Mouse (Mus musculus) ES-E14 (cell line): ENCODE results near the gene Lrrc8e. TPM values are rescaled to one million over a fixed set of nuclear protein-coding genes. Genes with fewer than 3 reads are reported as not detected.

Source experiments
- DNase-seq: peaks from one replicate; pipeline ENCODE4 v3.0.0-alpha.2; 2013; ENCODE audit warnings: low read depth, low spot score
- H3K27ac ChIP-seq: 2 replicates; pipeline ENCODE4 v1.5.1; 2012; ENCODE audit warnings: low read depth, mild to moderate bottlenecking, low read length, moderate library complexity, mixed read lengths; ENCODE audit not compliant: poor library complexity, insufficient read depth, severe bottlenecking
- H3K36me3 ChIP-seq: 2 replicates; pipeline ENCODE4 v1.6.1; 2012; ENCODE audit warnings: mild to moderate bottlenecking, low read length, moderate library complexity, mixed read lengths; ENCODE audit not compliant: control insufficient read depth, poor library complexity, insufficient read depth, severe bottlenecking
- H3K4me1 ChIP-seq, 2 experiments: fragments of 150-350 bp in 1 of 2; sonication (generic) in 1 of 2; 2 replicates each; pipeline ENCODE4 v1.6.1; 2012; ENCODE audit warnings: low read length in 2 of 2, mild to moderate bottlenecking in 1 of 2, mixed read lengths in 1 of 2; ENCODE audit not compliant: control insufficient read depth in 2 of 2, insufficient read depth in 2 of 2, poor library complexity in 1 of 2
- H3K4me3 ChIP-seq, 2 experiments: fragments of 150-350 bp in 1 of 2; sonication (generic) in 1 of 2; 2 replicates each; pipeline ENCODE4 v1.5.1; 2012; ENCODE audit warnings: low read length in 2 of 2, low read depth in 1 of 2, mild to moderate bottlenecking in 1 of 2, mixed read lengths in 1 of 2; ENCODE audit not compliant: insufficient read depth in 1 of 2, poor library complexity in 1 of 2, severe bottlenecking in 1 of 2
- H3K9ac ChIP-seq: 2 replicates; pipeline ENCODE4 v1.6.1; 2012; ENCODE audit warnings: low read depth, mild to moderate bottlenecking, low read length, mixed read lengths; ENCODE audit not compliant: poor library complexity, insufficient read depth, severe bottlenecking
- H3K9me3 ChIP-seq: fragments of 150-350 bp; sonication (generic); 2 replicates; pipeline ENCODE4 v1.6.1; 2012; ENCODE audit warnings: low read depth, mild to moderate bottlenecking, low read length; ENCODE audit not compliant: control insufficient read depth, insufficient read depth
- CHD2 ChIP-seq: IDR thresholded peaks from 2 replicates; pipeline ENCODE4 v1.6.1; 2014; ENCODE audit warnings: mild to moderate bottlenecking, low read depth, low read length, inconsistent platforms
- HCFC1 ChIP-seq: IDR thresholded peaks from 2 replicates; pipeline ENCODE4 v1.6.1; 2012; ENCODE audit warnings: low read length, inconsistent platforms, borderline replicate concordance; ENCODE audit not compliant: insufficient read depth
- MAFK ChIP-seq: IDR thresholded peaks from 2 replicates; pipeline ENCODE4 v1.6.1; 2014; ENCODE audit warnings: mild to moderate bottlenecking, low read depth, low read length, inconsistent platforms; ENCODE audit not compliant: insufficient read depth
- ZC3H11A ChIP-seq: IDR thresholded peaks from 2 replicates; pipeline ENCODE4 v1.6.1; 2012; ENCODE audit warnings: low read depth, mild to moderate bottlenecking, inconsistent platforms, low read length, borderline replicate concordance
- ZNF384 ChIP-seq: IDR thresholded peaks from 2 replicates; pipeline ENCODE4 v1.6.1; 2012; ENCODE audit warnings: low read depth, low read length, inconsistent platforms
- in situ Hi-C, 2 experiments: fragments of 600-800 bp; cut with MboI; formaldehyde crosslinking; loops; one replicate each; pipeline ENCODE4 v1.15.1; 2025; ENCODE audit warnings: low sequenced_read_pairs in 2 of 2, inconsistent platforms in 1 of 2; ENCODE audit not compliant: unreplicated experiment in 2 of 2
- total RNA-seq: library from RNA; depleted of rRNA; stranded (reverse); fragments of 300-350 nt; gene quantifications from 2 replicates; pipeline ENCODE4 v1.2.3, GENCODE M21; 2012

Lrrc8e gene
- total RNA-seq, 1 experiment = 0.67 TPM

DNA sequence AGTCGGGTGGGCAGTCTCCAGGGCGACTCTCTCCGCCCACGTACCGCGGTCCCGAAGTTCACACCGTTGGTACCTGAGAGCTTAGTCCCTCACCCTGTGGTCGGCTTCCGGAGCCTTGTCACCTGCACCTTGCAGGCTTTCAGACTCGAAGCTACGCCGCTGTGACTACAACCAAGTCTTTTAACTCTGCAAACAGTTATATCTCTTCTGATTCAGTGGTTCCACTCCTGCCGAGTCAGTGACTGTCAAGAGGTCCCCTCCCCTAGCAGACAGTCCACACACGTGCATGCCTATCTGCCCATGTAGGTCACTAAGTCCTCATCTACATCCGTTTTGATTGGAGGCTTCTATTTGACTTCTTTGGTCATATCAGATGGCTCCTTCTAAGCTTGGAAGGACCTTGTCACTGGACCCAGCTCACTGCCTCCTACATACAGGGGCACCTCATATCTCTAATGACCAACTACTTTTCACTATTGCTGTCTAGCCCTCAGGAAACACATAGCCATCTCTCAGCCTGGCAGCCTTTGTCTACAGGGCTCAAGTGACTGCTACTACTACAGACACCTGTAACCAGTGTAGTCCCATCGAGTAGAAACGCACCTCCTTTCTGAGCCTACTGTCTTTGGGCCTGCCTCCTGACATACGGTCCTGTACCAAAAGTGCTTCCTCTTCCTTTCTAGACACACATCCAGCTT lies 12.7 kb downstream of the Lrrc8e start:
- no peak for DNase-seq
- H3K36me3 ChIP-seq = peaks cover 14% of the 10 kb centered on the region
- peaks cover 0 to 2% of the 10 kb centered on the region in 2 experiments; a peak in 2 of 4 replicates for H3K4me1 ChIP-seq
- H3K9me3 ChIP-seq = no peaks in the 10 kb centered on the region
- H3K4me3 ChIP-seq = peak overlapping the region; percentile 60 to 81
- H3K9ac ChIP-seq = peak overlapping the region; percentile 92
- no peak overlapping the region for H3K27ac ChIP-seq
- in situ Hi-C loops = no loop called here
- TF ChIP-seq HCFC1 = no peak
- no peak for TF ChIP-seq ZNF384
- no peak for TF ChIP-seq MAFK
- TF ChIP-seq ZC3H11A = no peak
- no peak for TF ChIP-seq CHD2

DNA sequence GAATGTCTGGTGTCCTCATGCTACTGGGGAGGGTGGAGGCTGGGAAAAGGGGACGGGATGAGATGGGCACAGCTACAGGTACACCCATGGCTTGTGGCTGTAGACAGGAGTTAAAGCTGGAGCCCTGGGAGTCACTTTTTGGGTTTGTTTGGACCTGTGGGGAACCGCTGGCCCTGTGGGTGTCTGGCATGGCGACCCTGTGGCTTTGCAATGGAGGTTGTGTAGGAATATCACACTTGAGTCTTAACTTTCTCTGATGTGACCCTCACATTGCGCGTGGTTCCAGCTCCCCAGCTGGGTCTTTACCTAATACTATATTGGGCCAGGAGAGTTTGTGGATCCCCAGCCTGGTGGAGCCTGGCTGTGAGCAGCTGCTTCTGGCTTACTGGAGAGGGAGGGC lies 18.4 kb downstream of the Lrrc8e start:
- no peak overlapping the region for H3K9ac ChIP-seq
- no peak for DNase-seq
- peaks cover 30% of the 10 kb centered on the region for H3K36me3 ChIP-seq

DNA sequence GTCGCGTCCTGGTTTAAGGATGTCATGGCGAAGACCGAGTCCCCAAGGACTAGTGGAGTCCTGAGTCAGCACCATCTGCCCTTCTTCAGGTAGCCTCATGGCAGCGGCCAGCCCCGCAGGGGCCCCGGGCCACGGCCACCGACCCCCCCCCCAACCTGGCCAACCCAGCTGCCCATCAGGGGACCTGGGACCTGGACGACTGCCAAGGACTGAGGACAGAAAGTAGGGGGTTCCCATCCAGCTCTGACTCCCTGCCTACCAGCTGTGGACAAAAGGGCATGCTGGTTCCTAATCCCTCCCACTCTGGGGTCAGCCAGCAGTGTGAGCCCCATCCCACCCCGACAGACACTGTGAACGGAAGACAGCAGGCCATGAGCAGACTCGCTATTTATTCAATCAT lies 19.1 kb downstream of the Lrrc8e start:
- no peak overlapping the region for H3K9ac ChIP-seq
- peaks cover 30% of the 10 kb centered on the region for H3K36me3 ChIP-seq
- no peak overlapping the region for H3K4me3 ChIP-seq
- no peak overlapping the region for H3K27ac ChIP-seq
- TF ChIP-seq ZNF384 (no peak), CHD2 (no peak), ZC3H11A (no peak), MAFK (no peak), HCFC1 (no peak)
- in situ Hi-C loops = no loop called here
- H3K9me3 ChIP-seq = no peaks in the 10 kb centered on the region
- H3K4me1 ChIP-seq = peaks cover 4 to 14% of the 10 kb centered on the region in 2 experiments; a peak in 2 of 4 replicates
- DNase-seq = no peak

More for the DNA sequence above, 18.4 kb downstream of the Lrrc8e start:
- in situ Hi-C loops = no loop called here
- TF ChIP-seq CHD2 (no peak), ZNF384 (no peak), HCFC1 (no peak), ZC3H11A (no peak), MAFK (no peak)
- Histone ChIP-seq H3K4me3 (no peak overlapping the region), H3K9me3 (no peaks in the 10 kb centered on the region), H3K27ac (no peak overlapping the region), H3K4me1 (peaks cover 4 to 10% of the 10 kb centered on the region in 2 experiments; a peak in 2 of 4 replicates)

DNA sequence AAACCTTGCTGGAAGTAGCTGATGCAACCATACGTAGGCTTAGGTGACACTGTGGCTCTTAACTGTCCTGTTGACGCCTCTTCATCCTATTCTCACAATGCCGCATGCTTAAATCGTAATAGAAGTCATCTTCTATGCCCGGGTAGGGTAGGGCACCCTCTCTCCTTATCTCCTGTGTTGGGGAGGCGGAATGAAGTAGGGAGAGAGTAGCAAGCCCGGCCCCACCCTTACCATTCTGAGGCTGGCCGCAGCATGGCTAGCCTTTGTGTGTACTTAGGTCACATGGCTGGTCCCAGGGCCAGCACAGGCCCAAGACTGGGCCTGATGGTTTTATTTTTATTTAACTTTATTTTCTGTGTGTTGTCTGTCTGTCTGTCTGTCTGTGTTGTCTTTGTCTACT lies 20.6 kb downstream of the Lrrc8e start:
- H3K36me3 ChIP-seq = peaks cover 30% of the 10 kb centered on the region
- no peak for DNase-seq

More for the DNA sequence above, 20.6 kb downstream of the Lrrc8e start:
- Histone ChIP-seq H3K27ac (no peak overlapping the region), H3K4me3 (no peak overlapping the region), H3K9ac (no peak overlapping the region), H3K4me1 (peaks cover 4 to 14% of the 10 kb centered on the region in 2 experiments; a peak in 2 of 4 replicates), H3K9me3 (no peaks in the 10 kb centered on the region)
- in situ Hi-C loops = no loop called here
- TF ChIP-seq HCFC1 (no peak), ZNF384 (no peak), CHD2 (no peak), MAFK (no peak), ZC3H11A (no peak)
